Mouse (Mus musculus): ENCODE measurements around the gene Zfp345.
"Not testable (repeated sequence)": the region's sequence is repeated elsewhere in the genome, so short reads cannot be mapped to it uniquely, and the experiment has no call there.

The Zfp345 gene

DNA sequence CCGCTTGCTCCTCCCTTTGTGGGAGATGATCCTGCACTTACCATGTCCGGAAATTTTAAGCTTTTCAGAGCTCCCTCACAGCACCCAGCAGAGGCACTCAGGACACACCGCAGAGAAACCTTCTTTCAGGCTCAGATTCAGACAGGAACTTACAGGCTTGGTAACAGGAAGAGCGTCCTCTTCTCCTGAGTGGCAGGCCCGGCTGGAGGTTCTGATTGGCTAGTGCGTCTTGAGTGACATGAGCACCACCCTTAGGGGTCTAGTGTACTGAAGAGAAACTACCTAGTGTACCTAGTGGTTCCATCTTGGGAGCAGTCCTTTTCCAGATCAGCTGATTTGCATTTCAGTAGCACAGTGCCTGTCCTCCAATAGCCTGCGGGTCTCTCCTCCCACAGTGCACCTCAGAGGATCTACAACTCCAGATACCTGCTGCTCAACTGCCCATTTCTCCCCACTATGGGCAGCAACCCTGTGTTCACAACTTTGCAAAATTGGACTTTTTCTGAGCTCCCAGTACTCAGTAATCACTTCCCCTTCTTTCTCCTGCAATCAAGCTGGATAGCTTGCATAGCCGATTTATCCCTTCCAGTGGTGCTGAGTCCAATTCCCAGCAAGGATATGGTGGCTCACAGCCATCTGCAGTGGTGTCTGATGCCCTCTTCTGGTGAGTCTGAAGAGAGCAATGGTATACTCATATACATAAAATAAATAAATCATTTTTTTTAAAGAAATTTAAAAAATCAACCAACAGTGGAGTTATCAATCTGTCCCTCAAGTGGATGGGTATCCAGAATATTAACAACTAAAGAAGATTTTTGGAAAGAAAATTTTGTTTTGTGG lies at the start of gene Zfp345:
Zfp345 (minus strand) TSS at position 153 of the 840 bp plus-strand sequence.
- not testable (repeated sequence) for DNase-seq (ENCODE audit: low spot score)

DNA sequence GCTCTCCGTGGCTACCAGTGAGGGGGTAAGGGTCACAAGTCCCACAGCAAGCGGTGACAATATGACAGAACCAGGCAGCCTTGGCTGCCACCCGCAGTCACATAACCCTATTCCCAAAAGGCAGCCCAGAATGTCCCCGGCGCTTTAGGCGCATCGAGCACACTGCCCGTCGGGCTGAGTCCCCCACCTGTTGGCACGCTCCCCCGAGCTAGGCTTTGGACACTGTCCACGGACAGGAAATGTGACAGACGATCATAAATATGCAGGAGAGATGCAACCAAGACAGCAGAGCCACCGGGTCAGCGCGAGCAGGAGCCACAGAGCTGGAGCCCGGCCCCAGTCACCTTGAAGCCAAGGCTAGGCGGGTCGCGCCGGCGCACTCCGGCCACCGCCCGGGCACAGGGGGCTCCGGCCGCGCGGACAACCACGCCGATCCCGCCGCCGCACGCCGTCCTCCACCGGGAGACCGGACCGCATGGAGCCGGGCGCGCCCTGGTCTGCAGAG lies 40.9 kb upstream of the Zfp345 start:
- DNase-seq (ENCODE audit: low spot score): no peak

DNA sequence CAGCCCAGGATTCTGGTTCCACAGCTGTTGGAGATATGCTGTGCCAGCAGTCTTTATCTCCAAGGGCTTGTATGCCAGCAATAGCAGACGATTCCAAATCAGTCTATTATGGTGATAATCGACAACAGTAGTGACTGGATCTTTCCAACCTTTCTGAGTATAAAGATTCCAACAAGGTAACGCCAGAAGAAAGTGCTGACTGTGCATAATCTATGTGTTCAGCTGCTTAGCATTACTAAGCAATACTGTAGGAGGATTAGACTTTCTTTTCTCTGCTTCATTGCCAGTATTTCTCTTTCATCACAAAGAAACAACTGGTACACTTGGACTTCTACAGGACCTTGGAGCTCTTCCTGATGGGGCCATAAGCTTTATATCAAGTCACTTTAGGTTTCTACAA lies 27.9 kb upstream of the Zfp345 start:
- DNase-seq (ENCODE audit: low spot score): no peak

DNA sequence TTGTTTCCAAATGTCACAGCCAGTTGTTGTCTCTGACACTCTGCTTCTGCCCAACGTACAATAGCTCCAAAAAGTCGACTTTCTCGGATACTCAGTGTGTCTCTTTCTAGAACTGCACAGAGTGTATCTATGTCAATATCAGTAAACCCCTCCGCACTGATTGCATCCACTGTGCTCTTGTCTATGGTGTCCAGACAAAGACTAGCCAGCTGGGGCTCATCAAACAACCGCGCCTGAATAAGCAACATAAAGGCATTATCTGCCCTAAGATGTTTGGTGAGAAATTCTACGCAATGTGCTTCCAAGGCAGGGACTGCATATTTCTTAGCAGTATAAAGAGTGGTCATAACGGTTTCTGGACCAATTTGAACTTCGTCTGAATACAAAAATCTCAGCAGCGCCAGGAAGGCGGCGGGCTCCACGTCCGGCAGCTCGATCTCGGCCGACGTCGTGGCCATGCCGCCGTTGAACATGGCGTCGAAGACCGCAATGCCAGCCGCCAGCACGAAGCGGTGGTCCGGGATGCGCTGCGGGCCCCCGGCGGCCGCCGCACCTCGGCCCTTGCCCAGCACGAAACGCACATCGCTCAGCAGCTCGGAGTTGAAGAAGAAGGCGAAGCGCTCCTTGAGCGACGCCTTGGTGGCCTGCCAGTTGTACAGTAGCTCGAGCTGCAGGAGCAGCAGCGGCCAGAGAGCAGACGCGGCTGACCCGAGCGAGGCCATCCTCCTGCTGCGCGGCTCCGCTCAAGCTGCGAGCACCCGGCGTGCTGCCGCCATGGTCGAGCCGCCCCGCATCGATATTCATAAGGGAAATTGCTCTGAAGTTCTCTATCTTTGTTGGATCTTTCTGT lies 15.5 kb upstream of the Zfp345 start:
- not testable (repeated sequence) for DNase-seq (ENCODE audit: low spot score)

DNA sequence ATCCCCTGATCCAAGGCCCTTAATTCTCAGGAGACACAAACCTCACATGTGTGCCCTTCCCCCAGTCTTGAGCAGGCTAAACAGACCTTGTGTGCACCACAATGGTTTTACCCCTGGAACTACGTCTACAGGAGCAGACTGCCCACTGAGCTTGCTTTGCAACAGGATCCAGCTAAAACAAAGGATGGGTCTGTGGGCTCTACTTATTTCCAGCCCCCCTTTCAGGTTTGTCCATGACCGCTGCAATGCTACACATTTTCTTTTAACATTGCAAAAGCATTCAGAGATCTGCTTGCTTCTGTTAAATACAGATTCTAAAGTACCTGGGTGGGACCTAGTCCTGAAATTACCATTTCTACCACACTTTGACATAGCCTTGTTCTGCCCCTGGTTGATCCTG lies 8.1 kb upstream of the Zfp345 start:
- no peak for DNase-seq (ENCODE audit: low spot score)

DNA sequence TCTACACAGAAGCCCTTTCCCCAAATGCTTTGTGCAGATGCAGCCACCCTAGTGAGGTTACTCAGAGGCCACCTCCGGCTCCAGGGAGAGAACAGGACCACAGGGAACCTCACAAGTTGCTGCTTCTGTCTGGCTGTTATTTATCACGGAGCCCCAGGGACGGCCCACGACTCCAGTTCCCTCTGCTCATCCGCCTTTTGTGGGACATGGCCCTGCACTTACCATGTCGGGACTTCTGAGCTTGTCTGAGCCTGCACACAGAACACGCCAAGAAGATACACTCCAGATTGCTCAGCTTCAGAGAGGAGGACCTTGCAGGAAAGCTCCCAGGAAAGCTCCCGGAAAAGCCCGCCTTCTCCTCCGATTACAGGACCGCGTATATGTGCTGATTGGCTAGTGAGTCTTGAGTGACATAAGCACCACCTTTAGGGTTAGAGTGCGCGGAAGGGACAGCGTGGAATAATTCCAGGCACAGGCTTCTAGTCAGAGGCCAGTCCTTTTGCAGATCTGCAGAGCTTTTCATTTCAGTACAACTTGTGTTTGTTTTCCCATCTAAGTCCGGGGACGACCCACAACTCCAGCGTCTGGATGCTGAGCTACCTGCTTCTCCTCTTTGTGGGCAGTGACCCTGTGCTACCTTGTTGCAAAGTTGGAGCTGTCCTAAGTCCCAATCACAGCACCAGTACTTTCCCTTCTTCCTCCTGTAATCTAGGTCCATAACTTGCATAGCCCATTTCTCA lies 33.5 kb downstream of the Zfp345 start, which contains the start of gene Zfp442:
Zfp442 (minus strand) TSS at position 307 of the 740 bp plus-strand sequence.
- peak; percentile 32 for DNase-seq (ENCODE audit: low spot score)

DNA sequence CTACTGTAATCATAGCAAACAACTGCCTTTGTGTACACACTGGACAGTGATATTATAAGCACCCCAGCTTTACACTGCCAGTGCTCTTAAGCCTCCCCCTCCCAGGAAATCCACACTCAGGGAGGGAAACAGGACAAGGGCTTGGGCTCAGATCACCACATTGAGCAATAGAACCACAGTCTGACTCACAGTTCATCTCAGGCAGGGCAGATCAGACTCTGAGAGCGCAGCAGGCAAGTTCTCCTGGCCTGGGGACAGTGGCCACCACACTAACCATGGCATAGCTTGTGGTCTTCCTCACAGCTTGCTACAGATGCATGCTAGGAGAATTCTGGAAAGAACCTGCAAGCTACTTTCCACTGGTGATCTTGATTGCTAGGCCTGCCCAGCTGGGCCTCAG lies 45.8 kb downstream of the Zfp345 start:
- not testable (repeated sequence) for DNase-seq (ENCODE audit: low spot score)
